Mouse (Mus musculus): ENCODE measurements around the gene Wdfy4. TPM values are rescaled to one million over a fixed set of nuclear protein-coding genes. Genes with fewer than 3 reads are reported as not detected.

Gene Wdfy4
- polyA plus RNA-seq, 1 experiment from 2014 or later = 0.10 TPM

- no peak overlapping the region; the same call in 1 of the 2 replicates for H3K27ac ChIP-seq
- no peaks in the 10 kb centered on the region for H3K36me3 ChIP-seq
- H3K9me3 ChIP-seq = no peaks in the 10 kb centered on the region
- no peak for ATAC-seq (ENCODE audit: low FRiP score)
- H3K4me2 ChIP-seq = peak overlapping the region; percentile 3; the same call in 1 of the 2 replicates
- WGBS = 24% methylated on average over 10 of the region's 10 CpGs
- H3K9ac ChIP-seq = peak overlapping the region; percentile 10; the same call in 1 of the 2 replicates
- no peak overlapping the region for H3K4me3 ChIP-seq
- no peaks in the 10 kb centered on the region for H3K27me3 ChIP-seq
- H3K4me1 ChIP-seq (replicated peaks) = peaks cover 32% of the 10 kb centered on the region
Measured at GRCm38 (mm10) chr14:32999511-32999910, 185.8 kb downstream of the Wdfy4 start.

- no peaks in the 10 kb centered on the region for H3K27me3 ChIP-seq
- H3K4me2 ChIP-seq = peak overlapping the region; percentile 35
- no peaks in the 10 kb centered on the region for H3K36me3 ChIP-seq
- peak overlapping the region; percentile 32; the same call in 1 of the 2 replicates for H3K27ac ChIP-seq
- ATAC-seq (ENCODE audit: low FRiP score) = no peak
- no peak overlapping the region; the same call in 1 of the 2 replicates for H3K9ac ChIP-seq
- WGBS = 1% methylated on average over 10 of the region's 10 CpGs
- H3K4me1 ChIP-seq (replicated peaks) = peaks cover 21% of the 10 kb centered on the region
- H3K4me3 ChIP-seq = no peak overlapping the region
- H3K9me3 ChIP-seq = no peaks in the 10 kb centered on the region
Measured at GRCm38 (mm10) chr14:32994954-32995636, 190.2 kb downstream of the Wdfy4 start.

- Histone ChIP-seq H3K4me2 (no peak within 1 kb of the TSS), H3K36me3 (no peaks in the 10 kb centered on the region), H3K27ac (no peak within 1 kb of the TSS), H3K27me3 (no peaks in the 10 kb centered on the region), H3K4me3 (no peak within 1 kb of the TSS), H3K9ac (no peak within 1 kb of the TSS), H3K9me3 (no peaks in the 10 kb centered on the region), H3K4me1 (replicated peaks) (peaks cover 14% of the 10 kb centered on the region)
- 96% methylated on average over 2 of the region's 2 CpGs for WGBS
- ATAC-seq (ENCODE audit: low FRiP score) = no peak
Measured at GRCm38 (mm10) chr14:32991082-32991481, 194.2 kb downstream of the Wdfy4 start, which contains the start of gene Lrrc18. Gene Lrrc18, plus strand, starts transcription at chr14:32991382.

DNA sequence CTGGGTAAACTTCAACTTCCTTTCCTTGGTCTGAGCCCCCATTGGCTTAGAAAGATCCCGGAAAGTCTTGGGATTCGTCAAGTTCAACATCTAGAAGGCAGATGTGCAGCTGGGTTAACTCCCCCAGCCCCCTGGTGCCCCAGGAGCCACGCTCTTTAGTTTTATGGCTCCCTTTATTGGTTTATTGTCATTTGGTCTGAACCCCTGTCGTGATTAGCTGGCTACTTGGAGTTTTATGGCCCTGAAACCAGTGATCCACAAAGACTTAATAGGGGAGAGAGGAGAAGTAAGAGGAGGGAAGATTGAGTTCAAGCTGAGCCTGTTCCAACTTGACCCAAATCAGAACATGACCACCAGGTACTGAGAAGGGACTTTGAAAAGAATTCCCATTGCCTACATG lies 198.6 kb downstream of the Wdfy4 start:
- H3K27ac ChIP-seq = no peak overlapping the region
- H3K27me3 ChIP-seq = no peaks in the 10 kb centered on the region
- H3K4me1 ChIP-seq (replicated peaks) = no peaks in the 10 kb centered on the region
- H3K9me3 ChIP-seq = no peaks in the 10 kb centered on the region
- H3K4me3 ChIP-seq = no peak overlapping the region
- no peak for ATAC-seq (ENCODE audit: low FRiP score)
- no peaks in the 10 kb centered on the region for H3K36me3 ChIP-seq
- 53% methylated on average over 4 of the region's 4 CpGs for WGBS
- no peak overlapping the region for H3K4me2 ChIP-seq
- H3K9ac ChIP-seq = no peak overlapping the region

- WGBS = 82% methylated on average over 6 of the region's 6 CpGs
- H3K4me3 ChIP-seq = no peak overlapping the region
- H3K27ac ChIP-seq = no peak overlapping the region
- H3K4me2 ChIP-seq = no peak overlapping the region
- ATAC-seq (ENCODE audit: low FRiP score) = no peak
- H3K27me3 ChIP-seq = no peaks in the 10 kb centered on the region
- no peak overlapping the region for H3K9ac ChIP-seq
- H3K9me3 ChIP-seq = no peaks in the 10 kb centered on the region
- no peaks in the 10 kb centered on the region for H3K36me3 ChIP-seq
- H3K4me1 ChIP-seq (replicated peaks) = no peaks in the 10 kb centered on the region
Measured at GRCm38 (mm10) chr14:32984176-32984738, 201.1 kb downstream of the Wdfy4 start.

DNA sequence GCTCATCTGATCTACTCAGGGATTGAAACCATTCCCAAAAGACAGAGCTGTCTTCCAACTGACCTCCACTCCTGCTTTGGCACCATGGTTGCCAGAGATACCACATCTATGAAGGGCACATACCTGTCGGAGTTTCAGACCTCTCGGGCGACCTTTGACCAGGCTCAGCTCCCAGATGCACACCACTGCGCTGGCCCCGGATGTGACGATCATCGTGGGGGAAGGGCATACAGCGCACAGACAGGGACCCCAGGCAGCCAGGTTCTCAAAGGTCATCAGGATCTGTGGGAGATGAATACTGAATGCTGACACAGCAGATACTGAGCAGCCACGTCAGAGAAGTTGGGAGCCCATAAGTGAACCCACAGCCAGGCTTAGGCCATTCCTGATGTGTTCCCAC lies 214.6 kb downstream of the Wdfy4 start:
- WGBS = 79% methylated on average over 9 of the region's 9 CpGs
- ATAC-seq (ENCODE audit: low FRiP score) = no peak

GRCm38 (mm10) chr14:32964742-32965141 lies 220.6 kb downstream of the Wdfy4 start:
- Histone ChIP-seq H3K36me3 (no peaks in the 10 kb centered on the region), H3K9ac (no peak overlapping the region), H3K27ac (no peak overlapping the region), H3K4me3 (no peak overlapping the region), H3K4me2 (no peak overlapping the region), H3K9me3 (no peaks in the 10 kb centered on the region), H3K4me1 (replicated peaks) (peaks cover 6% of the 10 kb centered on the region), H3K27me3 (peaks cover 5% of the 10 kb centered on the region; the same call in 1 of the 2 replicates)
- WGBS = 80% methylated on average over 10 of the region's 10 CpGs
- ATAC-seq (ENCODE audit: low FRiP score) = no peak

More for the DNA sequence above, 214.6 kb downstream of the Wdfy4 start:
- H3K36me3 ChIP-seq = no peaks in the 10 kb centered on the region
- no peak overlapping the region for H3K4me2 ChIP-seq
- no peaks in the 10 kb centered on the region for H3K9me3 ChIP-seq
- no peak overlapping the region for H3K9ac ChIP-seq
- H3K27me3 ChIP-seq = 0 out of 2 replicates have a peak, but pooled peaks cover 2% of the 10 kb centered on the region
- H3K4me1 ChIP-seq (replicated peaks) = no peaks in the 10 kb centered on the region
- no peak overlapping the region for H3K4me3 ChIP-seq
- no peak overlapping the region for H3K27ac ChIP-seq

GRCm38 (mm10) chr14:32960481-32960880 lies 224.8 kb downstream of the Wdfy4 start:
- WGBS = 38% methylated on average over 5 of the region's 5 CpGs
- no peaks in the 10 kb centered on the region for H3K9me3 ChIP-seq
- H3K36me3 ChIP-seq = no peaks in the 10 kb centered on the region
- H3K4me3 ChIP-seq = no peak overlapping the region
- H3K27me3 ChIP-seq = peaks cover 9% of the 10 kb centered on the region; the same call in 1 of the 2 replicates
- 0 out of 2 replicates have a peak, but pooled peaks have one; percentile 36 for ATAC-seq (ENCODE audit: low FRiP score)
- H3K9ac ChIP-seq = no peak overlapping the region
- H3K27ac ChIP-seq = no peak overlapping the region
- H3K4me2 ChIP-seq = no peak overlapping the region
- peaks cover 8% of the 10 kb centered on the region for H3K4me1 ChIP-seq (replicated peaks)

GRCm38 (mm10) chr14:32958671-32959070 lies 226.6 kb downstream of the Wdfy4 start:
- Histone ChIP-seq H3K9ac (no peak overlapping the region), H3K9me3 (no peaks in the 10 kb centered on the region), H3K27me3 (peaks cover 9% of the 10 kb centered on the region; the same call in 1 of the 2 replicates), H3K27ac (no peak overlapping the region), H3K4me2 (no peak overlapping the region), H3K4me1 (replicated peaks) (peaks cover 8% of the 10 kb centered on the region), H3K36me3 (no peaks in the 10 kb centered on the region), H3K4me3 (no peak overlapping the region)
- no peak for ATAC-seq (ENCODE audit: low FRiP score)
- WGBS = 63% methylated on average over 8 of the region's 8 CpGs

- Histone ChIP-seq H3K27me3 (0 out of 2 replicates have a peak, but pooled peaks cover 4% of the 10 kb centered on the region), H3K9ac (no peak overlapping the region), H3K4me2 (no peak overlapping the region), H3K4me1 (replicated peaks) (peaks cover 9% of the 10 kb centered on the region), H3K4me3 (no peak overlapping the region), H3K36me3 (no peaks in the 10 kb centered on the region), H3K9me3 (no peaks in the 10 kb centered on the region), H3K27ac (no peak overlapping the region)
- 74% methylated on average over 8 of the region's 8 CpGs for WGBS
- no peak for ATAC-seq (ENCODE audit: low FRiP score)
Measured at GRCm38 (mm10) chr14:32956486-32956885, 228.8 kb downstream of the Wdfy4 start.

DNA sequence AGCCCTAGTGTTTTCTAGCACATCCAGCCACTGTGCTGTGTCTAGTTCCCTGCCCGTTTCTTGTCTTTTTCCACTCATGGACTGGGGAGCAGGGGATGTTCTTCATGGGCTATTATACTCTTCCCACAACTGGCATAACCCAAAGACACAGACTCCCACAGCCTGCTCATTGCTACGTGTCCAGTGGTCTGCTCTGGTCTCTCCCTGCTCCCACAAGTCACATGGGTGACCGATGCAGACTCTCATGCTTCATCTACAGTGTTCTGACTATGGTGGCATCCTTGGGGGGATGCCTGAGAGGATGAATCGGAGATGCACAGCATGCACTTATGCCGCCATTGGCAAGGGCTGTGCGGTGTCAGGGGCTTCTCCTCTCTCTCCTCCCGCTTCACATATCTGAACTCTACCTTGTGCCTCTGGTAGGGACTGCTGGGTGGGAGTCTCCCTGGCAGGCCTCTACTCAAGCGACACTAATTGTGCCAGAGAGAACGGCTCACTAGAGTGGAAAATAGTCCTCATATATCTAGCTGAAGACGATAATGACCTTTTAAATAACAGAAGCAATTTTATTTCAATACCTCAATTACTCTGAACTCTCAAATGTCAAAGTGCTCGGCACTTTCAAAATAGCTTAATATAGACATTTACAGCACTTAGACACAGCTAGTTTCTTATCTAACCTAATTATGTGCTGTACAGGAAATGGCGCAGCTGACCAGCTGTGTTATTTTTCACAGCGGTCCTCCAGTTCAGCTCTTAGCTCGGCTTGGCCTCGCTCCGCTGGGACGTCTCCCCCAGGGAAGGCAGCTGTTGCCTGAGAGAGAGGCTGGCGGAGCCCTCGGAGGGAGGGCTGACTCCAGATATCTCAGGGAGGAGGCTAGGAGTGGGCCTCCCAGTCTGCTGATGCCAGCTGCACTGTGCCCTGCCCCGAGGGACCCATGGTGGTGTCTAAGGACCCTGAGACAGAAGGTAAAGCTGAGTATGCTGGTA lies 234.7 kb downstream of the Wdfy4 start:
- no peak overlapping the region for H3K9ac ChIP-seq
- no peaks in the 10 kb centered on the region for H3K27me3 ChIP-seq
- H3K4me1 ChIP-seq (replicated peaks) = peaks cover 19% of the 10 kb centered on the region
- WGBS = 36% methylated on average over 20 of the region's 20 CpGs
- ATAC-seq (ENCODE audit: low FRiP score) = peak; percentile 83
- no peak overlapping the region for H3K4me3 ChIP-seq
- H3K9me3 ChIP-seq = no peaks in the 10 kb centered on the region
- H3K36me3 ChIP-seq = no peaks in the 10 kb centered on the region
- H3K27ac ChIP-seq = peak overlapping the region; percentile 60
- H3K4me2 ChIP-seq = no peak overlapping the region

DNA sequence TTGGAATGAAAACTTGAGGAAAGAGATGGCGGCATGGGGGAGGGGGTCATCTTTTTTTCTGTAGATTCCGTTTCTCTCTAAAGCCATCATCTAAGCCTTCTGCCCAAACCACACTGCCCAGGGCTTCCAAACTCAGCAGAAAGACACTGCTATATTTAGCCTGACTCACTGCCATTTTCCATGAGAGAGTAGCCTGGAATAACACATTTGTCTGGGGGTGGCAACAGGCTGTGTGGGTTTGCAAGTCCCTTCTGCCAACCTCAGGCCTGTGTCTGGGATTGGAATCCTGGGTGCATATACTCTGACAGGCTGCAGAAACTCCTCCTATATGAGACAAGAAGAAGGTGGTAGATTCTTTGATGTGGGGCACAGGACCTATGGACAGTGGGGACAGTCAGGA lies 237.8 kb downstream of the Wdfy4 start:
- H3K36me3 ChIP-seq = no peaks in the 10 kb centered on the region
- H3K27ac ChIP-seq = no peak overlapping the region
- no peaks in the 10 kb centered on the region for H3K27me3 ChIP-seq
- no peak overlapping the region for H3K4me2 ChIP-seq
- no peaks in the 10 kb centered on the region for H3K9me3 ChIP-seq
- H3K9ac ChIP-seq = no peak overlapping the region
- no peak for ATAC-seq (ENCODE audit: low FRiP score)
- 98% methylated on average over 2 of the region's 2 CpGs for WGBS
- peaks cover 19% of the 10 kb centered on the region for H3K4me1 ChIP-seq (replicated peaks)
- no peak overlapping the region for H3K4me3 ChIP-seq

Measured in hindbrain, embryonic 13.5 days (tissue).